Mouse (Mus musculus): ENCODE measurements around the gene Usf1.

Gene Usf1

DNA sequence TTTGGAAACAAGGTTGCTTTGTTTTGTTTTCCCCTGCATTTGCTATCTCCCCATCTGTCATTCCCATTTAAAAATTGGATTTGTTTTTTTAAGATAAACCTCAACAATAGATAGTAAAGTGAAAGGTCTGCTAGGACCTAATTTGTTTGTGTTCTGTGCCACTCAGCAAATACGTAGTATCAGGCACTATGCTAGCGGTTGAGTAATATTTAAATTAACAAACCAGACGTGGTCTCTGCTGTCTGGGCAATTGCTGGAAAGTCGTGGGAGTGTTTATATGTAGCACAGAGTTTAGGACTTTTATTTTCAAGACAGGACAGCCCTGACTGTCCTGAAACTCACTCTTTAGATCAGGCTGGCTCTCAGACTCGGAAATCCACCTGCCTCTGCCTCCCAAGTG is 41.4 kb downstream of the Usf1 start:
- in situ Hi-C loops (cut with MseI, MboI), result no loop called here

DNA sequence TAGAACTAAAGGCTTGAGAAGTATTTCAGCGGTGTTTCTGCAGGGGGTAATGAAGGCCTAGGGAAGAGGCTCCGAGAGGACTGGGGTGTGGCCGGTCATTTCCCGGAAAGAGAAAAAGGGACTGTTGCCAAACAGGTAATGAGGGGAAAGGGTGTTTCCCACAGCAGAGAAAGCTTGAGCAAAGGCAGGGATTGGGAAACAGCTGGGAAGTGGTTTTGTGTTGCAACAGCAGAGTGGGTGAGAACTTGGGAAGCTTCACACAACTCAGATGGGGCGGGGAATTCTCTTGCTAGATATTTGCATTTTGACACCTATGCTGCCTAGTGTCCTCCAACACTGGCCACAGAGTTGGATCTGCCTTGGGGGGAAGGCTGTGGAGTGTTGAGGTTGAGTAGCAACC is 41.8 kb downstream of the Usf1 start:
- in situ Hi-C loops (cut with MseI, MboI), result no loop called here

DNA sequence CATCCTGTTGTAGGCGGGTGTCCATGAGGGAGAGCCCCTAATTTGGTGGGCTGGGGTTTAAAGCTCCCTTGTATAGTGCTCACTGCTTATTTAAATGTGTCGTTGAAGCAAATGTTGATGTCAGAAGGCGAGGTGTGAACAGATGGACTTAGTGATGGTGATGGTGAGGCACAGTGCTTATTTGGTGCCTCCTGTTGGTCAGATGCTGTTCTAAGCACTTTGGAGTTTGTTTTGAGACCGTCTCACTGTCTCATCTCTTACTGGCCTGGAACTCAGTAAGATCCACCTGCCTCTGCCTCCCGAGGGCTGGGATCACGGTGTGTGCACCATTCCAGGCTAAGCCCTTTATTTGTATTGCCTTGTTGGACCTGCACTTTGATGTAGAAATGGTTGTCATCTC is 43.8 kb downstream of the Usf1 start:
- in situ Hi-C loops (cut with MseI, MboI), result no loop called here

DNA sequence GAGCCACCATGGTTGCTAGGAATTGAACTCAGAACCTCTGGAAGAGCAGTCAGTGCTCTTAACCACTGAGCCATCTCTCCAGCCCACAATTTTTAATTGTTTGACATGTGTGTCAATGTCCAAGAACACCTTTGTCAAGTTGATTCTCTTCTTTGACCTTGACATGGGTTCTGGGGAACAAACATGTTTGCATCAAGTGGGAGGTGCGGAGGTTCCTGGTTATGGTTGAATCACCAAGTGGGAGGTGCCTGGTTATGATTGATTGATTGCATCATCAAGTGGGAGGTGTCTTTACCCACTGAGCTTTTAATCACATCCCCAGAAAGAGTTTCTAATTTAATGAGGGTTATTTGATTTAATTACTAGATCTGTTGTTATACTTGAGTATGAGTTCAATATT is 46.5 kb downstream of the Usf1 start:
- in situ Hi-C loops (cut with MseI, MboI), result no loop called here

DNA sequence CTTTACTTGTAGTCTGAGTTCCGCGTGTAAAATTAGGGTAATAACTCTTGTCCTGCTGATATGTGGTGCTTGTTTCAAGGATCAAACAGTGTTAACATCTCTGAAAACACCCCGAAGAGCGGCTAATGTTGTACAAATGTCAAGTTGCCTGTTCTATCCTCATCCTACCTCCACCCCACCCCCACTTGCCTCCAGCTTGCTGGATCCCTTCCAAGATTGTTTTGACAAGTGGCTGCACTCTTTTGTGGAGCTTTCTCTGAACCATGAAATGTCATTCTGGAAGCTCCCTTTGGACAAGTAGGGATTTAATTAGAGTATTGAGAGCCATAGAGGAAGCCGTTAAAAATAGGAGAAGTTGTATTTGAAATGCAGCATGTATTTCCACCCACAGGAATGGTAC is 48.7 kb downstream of the Usf1 start:
- in situ Hi-C loops (cut with MseI, MboI), result no loop called here

DNA sequence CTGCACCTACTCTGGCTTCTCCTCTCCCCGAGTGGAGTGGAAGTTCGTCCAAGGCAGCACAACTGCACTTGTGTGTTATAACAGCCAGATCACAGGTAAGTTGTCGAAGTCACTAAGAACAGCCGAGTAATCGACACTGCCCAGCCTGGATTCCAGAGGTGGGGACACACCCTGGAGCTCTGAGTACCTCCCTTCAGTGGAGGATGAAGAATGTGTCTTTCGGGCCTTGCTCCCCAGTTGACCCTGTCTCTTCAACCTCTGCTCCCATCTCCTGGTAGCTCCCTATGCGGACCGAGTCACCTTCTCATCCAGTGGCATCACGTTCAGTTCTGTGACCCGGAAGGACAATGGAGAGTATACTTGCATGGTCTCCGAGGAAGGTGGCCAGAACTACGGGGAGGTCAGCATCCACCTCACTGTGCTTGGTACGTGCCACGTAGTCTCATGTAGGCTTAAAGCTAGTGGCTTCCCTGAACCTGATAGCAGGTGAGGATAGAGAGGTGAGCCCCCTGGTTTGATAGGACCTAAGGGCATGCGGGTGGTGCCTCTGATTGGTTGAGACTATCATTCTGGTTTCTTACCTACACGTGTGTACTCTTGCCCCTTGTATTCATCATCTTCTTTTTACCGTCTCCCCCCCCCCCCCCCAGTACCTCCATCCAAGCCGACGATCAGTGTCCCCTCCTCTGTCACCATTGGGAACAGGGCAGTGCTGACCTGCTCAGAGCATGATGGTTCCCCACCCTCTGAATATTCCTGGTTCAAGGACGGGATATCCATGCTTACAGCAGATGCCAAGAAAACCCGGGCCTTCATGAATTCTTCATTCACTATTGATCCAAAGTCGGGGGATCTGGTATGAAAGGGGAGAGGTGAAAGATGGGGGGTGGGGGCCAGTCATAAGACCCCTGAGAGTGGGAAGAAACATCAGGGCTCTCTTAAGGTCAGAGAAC is 49.7 kb downstream of the Usf1 start:
- in situ Hi-C loops (cut with MseI, MboI), result no loop called here

DNA sequence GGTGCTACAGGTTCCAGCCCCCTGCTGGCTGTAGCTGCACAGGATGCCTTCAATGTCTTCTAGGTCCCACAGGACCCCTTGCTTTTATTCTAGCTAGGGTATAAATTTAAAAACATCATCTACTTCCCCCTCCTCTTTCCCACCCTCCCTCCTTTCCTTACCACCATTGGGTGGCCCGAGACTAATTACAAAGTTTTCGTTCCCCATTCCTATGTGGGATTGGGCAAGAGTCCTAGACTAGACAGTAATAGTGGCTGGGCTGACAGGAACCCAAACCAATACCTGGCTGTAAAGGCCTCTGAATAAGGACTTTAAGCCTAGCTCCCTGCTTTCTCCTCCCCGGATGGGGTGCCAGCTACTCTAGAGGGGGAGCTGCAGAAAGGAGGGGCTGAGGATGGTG is 52.0 kb downstream of the Usf1 start:
- in situ Hi-C loops (cut with MseI, MboI), result no loop called here

DNA sequence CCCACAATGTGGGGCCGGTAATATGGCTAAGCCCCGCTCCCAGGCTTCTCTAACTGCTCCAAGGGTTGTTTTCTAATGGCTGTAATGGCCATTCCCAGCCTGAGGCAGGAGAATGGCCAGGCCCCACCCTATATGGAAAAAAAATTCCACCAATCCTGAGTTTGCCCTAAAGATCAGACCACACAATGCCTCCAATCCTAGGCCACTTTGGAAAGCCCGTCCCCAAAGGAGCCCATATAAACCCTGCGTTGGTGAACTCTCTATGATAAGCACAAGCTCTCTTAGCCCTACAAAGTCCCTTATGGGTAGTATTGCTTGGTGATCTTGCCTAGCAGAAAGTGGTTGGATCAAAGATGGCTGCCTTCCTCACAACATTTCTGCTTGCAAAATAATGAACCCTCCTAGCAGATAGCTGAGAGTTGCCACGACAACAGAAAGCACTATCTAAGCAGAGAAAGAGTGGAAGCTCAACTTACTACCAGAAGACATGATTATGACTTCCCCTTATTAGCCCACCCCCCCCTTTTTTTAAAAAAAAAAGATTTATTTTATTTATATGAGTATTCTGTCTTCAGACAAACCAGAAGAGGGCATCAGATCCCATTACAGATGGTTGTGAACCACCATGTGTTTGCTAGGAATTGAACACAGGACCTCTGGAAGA is 54.8 kb downstream of the Usf1 start:
- in situ Hi-C loops (cut with MseI, MboI), result no loop called here

DNA sequence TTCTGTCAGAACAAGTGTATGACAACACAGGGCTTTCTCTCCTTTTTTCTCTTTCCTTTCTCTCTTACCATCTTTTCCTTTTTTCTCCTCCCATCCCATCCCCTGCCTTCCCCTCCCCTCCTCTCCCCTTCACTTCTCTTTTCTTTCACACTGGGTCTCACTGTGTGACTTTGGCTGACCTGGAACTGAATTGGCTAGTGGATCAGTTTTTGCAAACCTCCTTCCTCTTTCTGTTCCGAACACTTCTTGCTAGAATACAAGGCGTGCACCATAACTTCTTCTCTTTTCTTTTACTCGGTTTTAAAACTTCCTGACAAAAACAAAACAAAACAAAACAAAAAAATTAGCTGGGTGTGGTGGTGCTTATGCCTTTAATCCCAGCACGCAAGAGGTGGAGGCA is 55.5 kb downstream of the Usf1 start:
- in situ Hi-C loops (cut with MseI, MboI), result no loop called here
